Mouse (Mus musculus) induced T-regulatory cell, adult 2 months (primary cell): Measurements from ENCODE around the gene Fam19a3.
A peak's percentile ranks its signal among the peaks of the same experiment; 100 is the strongest.

Experiments
- DNase-seq: peaks from one replicate; pipeline ENCODE4 v3.0.0-alpha.2; 2012; ENCODE audit warnings: low read depth

The Fam19a3 gene

GRCm38 (mm10) chr3:104765021-104765420 is 16.6 kb downstream of the Fam19a3 start:
- peak; percentile 84 for DNase-seq

GRCm38 (mm10) chr3:104762103-104762863 is 19.4 kb downstream of the Fam19a3 start:
- peak; percentile 61 for DNase-seq

GRCm38 (mm10) chr3:104758869-104759268 is 22.8 kb downstream of the Fam19a3 start:
- DNase-seq, result no peak

- peak; percentile 85 for DNase-seq
Observed at GRCm38 (mm10) chr3:104758406-104758805, 23.2 kb downstream of the Fam19a3 start.

- peak; percentile 73 for DNase-seq
Observed at GRCm38 (mm10) chr3:104752845-104753244, 28.8 kb downstream of the Fam19a3 start.

- no peak for DNase-seq
Observed at GRCm38 (mm10) chr3:104743864-104744263, 37.8 kb downstream of the Fam19a3 start.

- DNase-seq, result no peak
Observed at GRCm38 (mm10) chr3:104743161-104743560, 38.5 kb downstream of the Fam19a3 start.

- DNase-seq, result no peak
Observed at GRCm38 (mm10) chr3:104741954-104742353, 39.7 kb downstream of the Fam19a3 start.

GRCm38 (mm10) chr3:104734654-104735053 is 47.0 kb downstream of the Fam19a3 start:
- no peak for DNase-seq

- no peak for DNase-seq
Observed at GRCm38 (mm10) chr3:104732907-104733306, 48.7 kb downstream of the Fam19a3 start.

- DNase-seq, result no peak
Observed at GRCm38 (mm10) chr3:104729270-104729839, 52.3 kb downstream of the Fam19a3 start.
